Mouse (Mus musculus) WW6 (cell line): ENCODE results near the gene Acox1.
A peak's percentile ranks its signal among the peaks of the same experiment; 100 is the strongest.

Experiments used
- DNase-seq: peaks from one replicate; pipeline ENCODE4 v3.0.0-alpha.2; 2013; ENCODE audit warnings: low read depth, low spot score

Gene Acox1

GRCm38 (mm10) chr11:116198639-116199531, at the start of gene Acox1, which contains the start of gene Ten1:
Gene Acox1, minus strand, starts transcription at chr11:116199045.
Gene Ten1, plus strand, starts transcription at chr11:116198855.
- peak; percentile 87 for DNase-seq

GRCm38 (mm10) chr11:116247502-116248222, 48.8 kb upstream of the Acox1 start:
- no peak for DNase-seq

- no peak for DNase-seq
Observed at GRCm38 (mm10) chr11:116245616-116246015, 46.8 kb upstream of the Acox1 start.

GRCm38 (mm10) chr11:116244580-116244979, 45.7 kb upstream of the Acox1 start:
- no peak for DNase-seq

DNA sequence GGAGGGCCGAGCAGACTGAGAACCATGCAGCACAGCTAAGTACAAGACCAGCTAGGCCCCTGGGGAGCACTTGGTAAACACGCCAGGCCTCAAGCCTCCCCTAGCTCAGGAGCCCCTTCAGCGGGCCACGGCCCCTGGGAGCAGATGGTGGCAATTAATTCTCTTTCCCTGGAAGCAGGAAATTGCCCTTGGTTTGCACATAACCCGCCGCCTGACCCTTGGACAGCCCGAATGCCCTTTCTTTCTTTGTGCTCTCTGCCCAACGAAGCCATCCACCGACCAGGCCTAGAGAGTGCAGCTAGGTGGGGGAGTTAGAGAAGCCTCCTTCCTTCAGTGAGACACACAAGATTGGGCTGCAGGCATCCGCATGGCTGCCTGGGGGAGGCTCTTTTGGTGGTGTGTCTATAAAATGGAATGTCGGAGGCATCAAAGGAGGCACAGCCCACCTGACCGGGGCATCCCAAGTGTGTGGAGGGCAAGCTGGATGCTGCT, 42.9 kb upstream of the Acox1 start:
- no peak for DNase-seq

GRCm38 (mm10) chr11:116239797-116240196, 41.0 kb upstream of the Acox1 start:
- no peak for DNase-seq

GRCm38 (mm10) chr11:116237742-116238395, 39.0 kb upstream of the Acox1 start, which contains the start of gene Evpl:
Gene Evpl, minus strand, starts transcription at chr11:116238077.
- DNase-seq = no peak

GRCm38 (mm10) chr11:116234901-116235300, 36.1 kb upstream of the Acox1 start:
- no peak for DNase-seq

DNA sequence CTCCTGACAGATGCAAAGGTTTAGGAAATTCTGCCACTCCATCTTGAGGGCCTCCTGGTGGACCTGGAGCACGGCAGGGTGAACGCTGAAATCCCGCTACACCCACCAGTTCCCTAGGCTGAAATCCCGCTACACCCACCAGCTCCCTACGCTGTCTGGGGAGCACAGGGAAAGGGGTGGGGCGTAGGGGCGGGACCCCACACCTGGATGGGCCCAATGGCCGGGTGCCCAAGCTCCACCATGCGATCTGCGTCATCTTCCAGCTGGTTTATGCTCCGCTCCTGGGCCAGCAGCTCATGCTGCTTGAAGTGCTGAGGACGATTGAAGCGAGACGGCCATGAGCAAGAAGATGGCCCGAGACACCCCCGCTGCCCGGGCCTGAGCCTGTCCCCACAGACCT, 33.6 kb upstream of the Acox1 start:
- DNase-seq = no peak

- DNase-seq = no peak
Observed at GRCm38 (mm10) chr11:116228699-116229098, 29.9 kb upstream of the Acox1 start.

GRCm38 (mm10) chr11:116226414-116226813, 27.6 kb upstream of the Acox1 start:
- DNase-seq = no peak

- no peak for DNase-seq
Observed at GRCm38 (mm10) chr11:116222740-116223059, 23.9 kb upstream of the Acox1 start.

- DNase-seq = no peak
Observed at GRCm38 (mm10) chr11:116221931-116222739, 23.3 kb upstream of the Acox1 start.

- DNase-seq = no peak
Observed at GRCm38 (mm10) chr11:116219885-116220284, 21.0 kb upstream of the Acox1 start.

GRCm38 (mm10) chr11:116218737-116219400, 20.0 kb upstream of the Acox1 start:
- DNase-seq = no peak

- no peak for DNase-seq
Observed at GRCm38 (mm10) chr11:116218263-116218662, 19.4 kb upstream of the Acox1 start.

DNA sequence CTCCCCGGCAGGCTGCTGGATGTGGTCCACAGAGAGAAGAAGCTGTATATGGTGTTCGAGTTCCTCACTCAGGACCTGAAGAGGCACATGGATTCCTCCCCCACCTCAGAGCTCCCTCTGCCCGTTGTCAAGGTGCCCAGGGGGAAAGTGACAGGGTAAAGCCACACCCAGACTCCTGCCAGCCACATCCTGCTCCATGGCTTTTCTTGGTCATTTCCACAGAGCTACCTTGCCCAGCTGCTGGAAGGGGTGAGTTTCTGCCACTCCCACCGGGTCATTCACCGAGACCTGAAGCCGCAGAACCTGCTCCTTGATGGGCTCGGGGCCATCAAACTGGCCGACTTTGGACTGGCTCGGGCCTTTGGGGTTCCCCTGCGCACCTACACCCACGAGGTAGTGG, 17.7 kb upstream of the Acox1 start:
- DNase-seq = no peak

DNA sequence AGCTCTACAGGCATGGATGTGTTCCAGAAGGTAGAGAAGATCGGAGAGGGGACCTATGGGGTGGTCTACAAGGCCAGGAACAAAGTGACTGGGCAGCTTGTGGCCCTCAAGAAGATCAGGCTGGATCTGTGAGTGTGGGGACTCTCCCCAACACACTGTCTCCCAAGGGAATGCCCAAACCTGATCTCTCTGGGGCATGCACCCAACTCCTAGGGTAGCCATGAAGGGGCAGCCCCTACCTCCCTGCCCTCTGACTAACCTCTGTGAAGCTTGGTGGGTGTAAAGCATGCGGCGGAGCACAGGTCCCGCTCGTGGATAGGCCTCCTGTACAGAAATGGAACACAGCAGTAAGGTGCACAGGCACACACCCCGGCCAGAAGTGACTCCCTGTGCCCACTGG, 17.1 kb upstream of the Acox1 start:
- no peak for DNase-seq

DNA sequence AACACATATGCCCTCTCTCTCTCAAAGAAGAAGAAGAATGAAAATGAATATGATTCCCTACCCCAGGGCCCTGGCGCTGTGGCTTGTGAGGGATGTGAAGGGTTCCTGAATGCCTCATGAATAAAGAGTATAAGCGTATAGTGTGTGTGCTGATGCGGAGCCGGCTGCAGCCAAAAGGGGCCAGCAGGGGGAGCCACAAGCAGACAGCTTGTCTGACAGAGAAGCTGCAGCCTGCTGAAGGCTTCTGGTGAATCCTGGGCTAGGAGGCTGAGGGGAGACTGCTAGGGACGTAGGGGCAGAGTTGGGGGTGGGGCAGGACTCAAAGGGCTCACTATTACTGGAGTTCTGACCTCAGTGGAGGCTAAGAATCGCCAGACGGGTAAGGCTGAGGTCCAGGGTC, 16.3 kb upstream of the Acox1 start:
- DNase-seq = no peak

GRCm38 (mm10) chr11:116213877-116214510, 15.1 kb upstream of the Acox1 start:
- DNase-seq = no peak
